Mouse (Mus musculus) urinary bladder, postnatal 10 days (tissue): Measurements from ENCODE around the gene Zfp628.

Source experiments
- DNase-seq: peaks from one replicate; pipeline ENCODE4 v3.0.0; 2022; ENCODE audit warnings: low spot score

Gene Zfp628

GRCm38 (mm10) chr7:4918681-4919080 is 3.7 kb downstream of the Zfp628 start:
- DNase-seq, result no peak

GRCm38 (mm10) chr7:4919096-4919495 is 4.1 kb downstream of the Zfp628 start:
- DNase-seq, result no peak

GRCm38 (mm10) chr7:4919971-4920370 is 5.0 kb downstream of the Zfp628 start:
- DNase-seq, result no peak

GRCm38 (mm10) chr7:4920496-4920895 is 5.5 kb downstream of the Zfp628 start:
- no peak for DNase-seq

- DNase-seq, result no peak
Observed at GRCm38 (mm10) chr7:4920976-4921823, 6.2 kb downstream of the Zfp628 start.

- no peak for DNase-seq
Observed at GRCm38 (mm10) chr7:4921824-4922482, 6.9 kb downstream of the Zfp628 start, which contains the start of gene Nat14. Gene Nat14, plus strand, starts transcription at chr7:4922028.

- DNase-seq, result no peak
Observed at GRCm38 (mm10) chr7:4922508-4922907, 7.5 kb downstream of the Zfp628 start.

GRCm38 (mm10) chr7:4922931-4923565 is 8.0 kb downstream of the Zfp628 start:
- DNase-seq, result no peak

- no peak for DNase-seq
Observed at GRCm38 (mm10) chr7:4923586-4924364, 8.8 kb downstream of the Zfp628 start.

GRCm38 (mm10) chr7:4924483-4924882 is 9.5 kb downstream of the Zfp628 start:
- DNase-seq, result no peak

- DNase-seq, result no peak
Observed at GRCm38 (mm10) chr7:4924891-4925301, 9.9 kb downstream of the Zfp628 start.

GRCm38 (mm10) chr7:4925441-4926381 is 10.7 kb downstream of the Zfp628 start, which contains the start of gene Ssc5d:
Gene Ssc5d, plus strand, starts transcription at chr7:4925785.
- DNase-seq, result no peak

GRCm38 (mm10) chr7:4926849-4927248 is 11.8 kb downstream of the Zfp628 start:
- DNase-seq, result no peak

- DNase-seq, result no peak
Observed at GRCm38 (mm10) chr7:4927711-4928110, 12.7 kb downstream of the Zfp628 start.

GRCm38 (mm10) chr7:4928323-4928722 is 13.3 kb downstream of the Zfp628 start:
- no peak for DNase-seq

GRCm38 (mm10) chr7:4933103-4933502 is 18.1 kb downstream of the Zfp628 start:
- DNase-seq, result no peak

GRCm38 (mm10) chr7:4934160-4934914 is 19.3 kb downstream of the Zfp628 start:
- DNase-seq, result no peak

- no peak for DNase-seq
Observed at GRCm38 (mm10) chr7:4936832-4937231, 21.8 kb downstream of the Zfp628 start.

- no peak for DNase-seq
Observed at GRCm38 (mm10) chr7:4937392-4937791, 22.4 kb downstream of the Zfp628 start.

GRCm38 (mm10) chr7:4938456-4938855 is 23.4 kb downstream of the Zfp628 start:
- no peak for DNase-seq
